Mouse (Mus musculus) neural tube, embryonic 11.5 days (tissue): ENCODE measurements around the gene Gm13279. TPM values are rescaled to one million over a fixed set of nuclear protein-coding genes. Genes with fewer than 3 reads are reported as not detected.

Experiments
- polyA plus RNA-seq: library from polyadenylated mRNA; unstranded; fragments of >200 nt; fragmentation: Nextera tagmentation; extraction: Ambion mirVana; gene quantifications from 2 replicates; pipeline ENCODE4 v1.2.1, GENCODE M21; 2014

Gene Gm13279
- polyA plus RNA-seq, 1 experiment from 2014 or later: not detected

Other genes starting within 250 kb of the Gm13279 start
- not detected in 2 replicates for gene Ifna15, start 239.2 kb upstream of the Gm13279 start, polyA plus RNA-seq
- gene Ifna14, start 225.6 kb upstream of the Gm13279 start, polyA plus RNA-seq: not detected in 2 replicates
- not detected in 2 replicates for gene Ifna9, start 205.0 kb upstream of the Gm13279 start, polyA plus RNA-seq
- gene Ifna12, start 194.0 kb upstream of the Gm13279 start, polyA plus RNA-seq: not detected in 2 replicates
- not detected in 2 replicates for gene C87499, start 163.0 kb upstream of the Gm13279 start, polyA plus RNA-seq
- not detected in 2 replicates for gene Ifna13, start 152.9 kb upstream of the Gm13279 start, polyA plus RNA-seq
- not detected in 2 replicates for gene Ifna16, start 120.5 kb upstream of the Gm13279 start, polyA plus RNA-seq
- gene Ifna2, start 113.5 kb upstream of the Gm13279 start, polyA plus RNA-seq: not detected in 2 replicates
- gene Ifnab, start 106.0 kb upstream of the Gm13279 start, polyA plus RNA-seq: not detected in 2 replicates
- 1.9 and 2.1 TPM in 2 replicates for gene Gm26566, start 75.6 kb upstream of the Gm13279 start, polyA plus RNA-seq
- 151 and 152 TPM in 2 replicates for gene Klhl9, start 74.9 kb upstream of the Gm13279 start, polyA plus RNA-seq
- 0.53 TPM in 1 of 2 replicates, not detected in the other for gene Gm13271, start 42.5 kb upstream of the Gm13279 start, polyA plus RNA-seq
- not detected in 2 replicates for gene Gm13283, start 37.3 kb upstream of the Gm13279 start, polyA plus RNA-seq
- 0.31 and 0.46 TPM in 2 replicates for gene Gm13290, start 23.6 kb upstream of the Gm13279 start, polyA plus RNA-seq
- gene Gm13289, start 20.5 kb upstream of the Gm13279 start, polyA plus RNA-seq: not detected in 2 replicates
- gene Gm13272, start 17.5 kb upstream of the Gm13279 start, polyA plus RNA-seq: not detected in 2 replicates
- gene Ifnz, start 15.3 kb upstream of the Gm13279 start, polyA plus RNA-seq: not detected in 2 replicates
- not detected in 2 replicates for gene Gm13276, start 11.7 kb upstream of the Gm13279 start, polyA plus RNA-seq
- not detected in 2 replicates for gene Gm13277, start 8.8 kb upstream of the Gm13279 start, polyA plus RNA-seq
- not detected in 2 replicates for gene Gm13278, start 5.8 kb upstream of the Gm13279 start, polyA plus RNA-seq
- not detected in 2 replicates for gene Gm13275, start 2.9 kb upstream of the Gm13279 start, polyA plus RNA-seq
- 0.19 TPM in 1 of 2 replicates, not detected in the other for gene Gm13285, start 2.3 kb downstream of the Gm13279 start, polyA plus RNA-seq
- not detected in 2 replicates for gene Gm13287, start 5.9 kb downstream of the Gm13279 start, polyA plus RNA-seq
- not detected in 2 replicates for gene Gm13288, start 8.1 kb downstream of the Gm13279 start, polyA plus RNA-seq
- not detected in 2 replicates for gene Ifna7, start 18.8 kb downstream of the Gm13279 start, polyA plus RNA-seq
- not detected in 2 replicates for gene Ifna11, start 22.6 kb downstream of the Gm13279 start, polyA plus RNA-seq
- gene Ifna6, start 30.0 kb downstream of the Gm13279 start, polyA plus RNA-seq: not detected in 2 replicates
- not detected in 2 replicates for gene Ifna5, start 38.1 kb downstream of the Gm13279 start, polyA plus RNA-seq
- not detected in 2 replicates for gene Ifna4, start 44.5 kb downstream of the Gm13279 start, polyA plus RNA-seq
- not detected in 2 replicates for gene Ifna1, start 52.7 kb downstream of the Gm13279 start, polyA plus RNA-seq
- gene Ifne, start 82.8 kb downstream of the Gm13279 start, polyA plus RNA-seq: not detected in 2 replicates